10 mouse cellular contexts compared by ENCODE assay signal in genomic region chr8:56622470-56623024, GRCm38 (mm10).
A peak's percentile ranks its signal among the peaks of the same experiment; 100 is the strongest.
DNase-seq lines count a peak whose midpoint lies in the region; ATAC-seq and TF ChIP-seq lines count a peak whose summit lies in the region.
"Had no signal": no experiment of that assay in that cellular context is flagged by ENCODE, and none has a peak within 500 bp of the region (broad histone marks: within the 10 kb centered on the region; RNA-seq: fewer than 3 reads in every experiment).

No protein-coding gene starts in this region.

- peak overlapping the region; percentile 51 for H3K4me2 ChIP-seq in lung, embryonic 14.5 days
- peak overlapping the region; percentile 24 for H3K4me2 ChIP-seq in embryonic facial prominence, embryonic 15.5 days (replicated peaks)

- H3K27me3 ChIP-seq in lung, embryonic 14.5 days (ENCODE audit: insufficient read depth, low read length) = peaks cover 22% of the 10 kb centered on the region
- H3K27me3 ChIP-seq in embryonic facial prominence, embryonic 15.5 days = peaks cover 46% of the 10 kb centered on the region

- no peak for TF ChIP-seq CTCF in lung, embryonic 14.5 days (IDR thresholded peaks at IDR 0.05; ENCODE audit: low read depth)
- no peak for TF ChIP-seq CTCF in layer of hippocampus, adult 2 months (conservative IDR thresholded peaks at IDR 0.05)

- no peak overlapping the region for H3K27ac ChIP-seq in lung, embryonic 14.5 days (ENCODE audit: low read depth)
- H3K27ac ChIP-seq in embryonic facial prominence, embryonic 15.5 days (replicated peaks) = 0 out of 2 replicates have a peak overlapping the region, but pooled peaks have one; percentile 22
- no peak overlapping the region for H3K27ac ChIP-seq in layer of hippocampus, adult 2 months

- H3K4me3 ChIP-seq in lung, embryonic 14.5 days (ENCODE audit: low read depth, low read length) = peak overlapping the region; percentile 19
- peak overlapping the region; percentile 13 for H3K4me3 ChIP-seq in embryonic facial prominence, embryonic 15.5 days (replicated peaks)
- no peak overlapping the region for H3K4me3 ChIP-seq in layer of hippocampus, adult 2 months

- peak; percentile 44 for DNase-seq in lung, embryonic 14.5 days
- DNase-seq in lung, postnatal 36 days = no peak
- peak; percentile 33 for DNase-seq in large intestine, adult 2 months (ENCODE audit: low read depth, low spot score)
- DNase-seq in retina, embryonic 14.5 days (ENCODE audit: low spot score) = peak; percentile 55
- no peak for DNase-seq in adrenal gland, postnatal 10 days
- DNase-seq in layer of hippocampus, adult 2 months (ENCODE audit: low spot score in 2 of 2) = no peak
- DNase-seq: cerebellum, adult 11 months; kidney, postnatal 10 days had no signal

- no peaks in the 10 kb centered on the region for H3K9me3 ChIP-seq in lung, embryonic 14.5 days (ENCODE audit: low read depth, low read length)
- H3K9me3 ChIP-seq in embryonic facial prominence, embryonic 15.5 days (replicated peaks) = no peaks in the 10 kb centered on the region

- peaks cover 21% of the 10 kb centered on the region for H3K4me1 ChIP-seq in lung, embryonic 14.5 days (ENCODE audit: insufficient read depth)
- H3K4me1 ChIP-seq in embryonic facial prominence, embryonic 15.5 days = peaks cover 15% of the 10 kb centered on the region

- H3K9ac ChIP-seq in lung, embryonic 14.5 days = no peak overlapping the region
- H3K9ac ChIP-seq in embryonic facial prominence, embryonic 15.5 days = no peak overlapping the region

- H3K36me3 ChIP-seq in lung, embryonic 14.5 days (ENCODE audit: insufficient read depth) = no peaks in the 10 kb centered on the region
- no peaks in the 10 kb centered on the region for H3K36me3 ChIP-seq in embryonic facial prominence, embryonic 15.5 days

- ATAC-seq in lung, embryonic 14.5 days (ENCODE audit: insufficient read depth) = no peak
- ATAC-seq in embryonic facial prominence, embryonic 15.5 days (ENCODE audit: insufficient number of reproducible peaks, low FRiP score, low TSS enrichment, low read depth) = no peak
- no peak for ATAC-seq in inflammation-experienced regulatory T-cells, adult 6 months

- WGBS in lung, embryonic 14.5 days = 4% methylated on average over 18 of the region's 18 CpGs
- WGBS in embryonic facial prominence, embryonic 15.5 days = 3% methylated on average over 18 of the region's 18 CpGs
- 10% methylated on average over 18 of the region's 18 CpGs for WGBS in large intestine, adult 2 months

Comparison
In these comparisons a context has a peak if more than half of its experiments do, and no peak if none do; other contexts are left out.
1. DNase-seq: peak in lung, embryonic 14.5 days (single experiment), large intestine, adult 2 months (single experiment) and retina, embryonic 14.5 days (single experiment); none in lung, postnatal 36 days (single experiment), adrenal gland, postnatal 10 days (single experiment) and layer of hippocampus, adult 2 months (0 of 2).